Mouse (Mus musculus): ENCODE results near the gene Gm8298. TPM values are rescaled to one million over a fixed set of nuclear protein-coding genes. Genes with fewer than 3 reads are reported as not detected.
"Not testable (repeated sequence)": the region's sequence is repeated elsewhere in the genome, so short reads cannot be mapped to it uniquely, and the experiment has no call there.

Gm8298 gene
- polyA plus RNA-seq (2012; rRNA removed): not detected in 2 replicates
- polyA plus RNA-seq (2014; fragmentation: Nextera tagmentation; extraction: Ambion mirVana): not detected in 2 replicates

DNA sequence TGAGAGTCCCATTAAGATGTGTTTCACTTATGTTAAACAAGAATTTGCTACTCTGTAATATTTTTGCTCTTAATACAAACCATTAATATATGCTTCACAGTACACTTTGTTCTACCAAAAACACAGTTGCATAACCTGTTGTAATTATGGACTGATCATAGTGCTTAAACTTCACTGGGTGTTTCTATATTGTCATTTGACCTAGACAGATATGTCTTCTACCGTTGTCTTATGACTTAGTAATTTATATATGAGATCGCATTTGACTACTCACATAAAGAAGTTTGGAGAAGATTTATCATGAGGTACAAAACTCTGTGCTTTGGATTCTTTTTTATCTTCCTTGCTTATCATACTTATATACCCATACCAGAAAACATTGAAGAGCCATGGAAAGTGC is at the start of gene Gm8298:
Gm8298 (plus strand) TSS at position 301 of the 400 bp plus-strand sequence.
- DNase-seq (ENCODE audit: low spot score): no peak
- no peak for ATAC-seq (ENCODE audit: low FRiP score, low read depth)
- H3K27me3 ChIP-seq (ENCODE audit: control insufficient read depth, insufficient read depth, low read length): no peaks in the 10 kb centered on the region
- no peak within 1 kb of the TSS for H3K9ac ChIP-seq (ENCODE audit: low read depth, low read length, severe bottlenecking)
- 90% methylated on average over 2 of the region's 2 CpGs for WGBS
- no peaks in the 10 kb centered on the region for H3K36me3 ChIP-seq (ENCODE audit: control insufficient read depth, insufficient read depth, low read length)
- H3K4me3 ChIP-seq (replicated peaks; ENCODE audit: low read length): no peak within 1 kb of the TSS
- no peak within 1 kb of the TSS for H3K4me2 ChIP-seq (replicated peaks; ENCODE audit: low read depth, low read length, severe bottlenecking)
- H3K9me3 ChIP-seq (ENCODE audit: control insufficient read depth, low read length): no peaks in the 10 kb centered on the region
- no peaks in the 10 kb centered on the region for H3K4me1 ChIP-seq (ENCODE audit: control insufficient read depth, insufficient read depth, low read length)
- no peak within 1 kb of the TSS for H3K27ac ChIP-seq (replicated peaks; ENCODE audit: low read depth, low read length)
- no peak for TF ChIP-seq POLR2A (IDR thresholded peaks at IDR 0.05; ENCODE audit: borderline replicate concordance, extremely low read depth, insufficient read depth, insufficient read length)

- Histone ChIP-seq H3K36me3 (ENCODE audit: control insufficient read depth, insufficient read depth, low read length) (no peaks in the 10 kb centered on the region), H3K4me2 (replicated peaks; ENCODE audit: low read depth, low read length, severe bottlenecking) (no peak overlapping the region), H3K9me3 (ENCODE audit: control insufficient read depth, low read length) (no peaks in the 10 kb centered on the region), H3K27ac (replicated peaks; ENCODE audit: low read depth, low read length) (no peak overlapping the region), H3K4me3 (replicated peaks; ENCODE audit: low read length) (no peak overlapping the region), H3K27me3 (ENCODE audit: control insufficient read depth, insufficient read depth, low read length) (no peaks in the 10 kb centered on the region), H3K9ac (ENCODE audit: low read depth, low read length, severe bottlenecking) (no peak overlapping the region), H3K4me1 (ENCODE audit: control insufficient read depth, insufficient read depth, low read length) (no peaks in the 10 kb centered on the region)
- TF ChIP-seq POLR2A (IDR thresholded peaks at IDR 0.05; ENCODE audit: borderline replicate concordance, extremely low read depth, insufficient read depth, insufficient read length): no peak
- DNase-seq (ENCODE audit: low spot score) (no peak), ATAC-seq (ENCODE audit: low FRiP score, low read depth) (no peak)
Observed at GRCm38 (mm10) chr3:59813169-59813568, 47.7 kb upstream of the Gm8298 start.

DNA sequence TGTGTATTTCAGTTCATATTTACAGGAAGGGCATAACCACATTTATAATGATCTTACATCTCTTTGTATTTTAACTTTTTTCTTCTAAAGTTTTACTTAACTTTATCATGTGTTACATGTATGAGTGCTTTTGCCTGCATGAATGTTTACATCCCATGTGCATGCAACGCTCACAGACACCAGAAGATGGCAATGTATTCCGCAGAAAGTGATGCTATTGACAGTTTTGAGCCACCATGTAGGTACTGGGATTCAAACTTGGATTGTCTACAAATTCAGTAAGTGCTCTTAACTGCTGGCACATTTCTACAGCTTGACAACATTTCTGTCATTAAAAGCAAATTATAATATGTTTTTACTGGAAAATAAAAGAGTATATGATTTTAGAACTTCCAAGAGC is 9.9 kb downstream of the Gm8298 start:
- Histone ChIP-seq H3K4me2 (replicated peaks; ENCODE audit: low read depth, low read length, severe bottlenecking) (no peak overlapping the region), H3K27me3 (ENCODE audit: control insufficient read depth, insufficient read depth, low read length) (no peaks in the 10 kb centered on the region), H3K9ac (ENCODE audit: low read depth, low read length, severe bottlenecking) (no peak overlapping the region), H3K27ac (replicated peaks; ENCODE audit: low read depth, low read length) (no peak overlapping the region), H3K4me1 (ENCODE audit: control insufficient read depth, insufficient read depth, low read length) (no peaks in the 10 kb centered on the region), H3K36me3 (ENCODE audit: control insufficient read depth, insufficient read depth, low read length) (no peaks in the 10 kb centered on the region), H3K9me3 (ENCODE audit: control insufficient read depth, low read length) (no peaks in the 10 kb centered on the region), H3K4me3 (replicated peaks; ENCODE audit: low read length) (no peak overlapping the region)
- peak; percentile 55 for DNase-seq (ENCODE audit: low spot score)
- no peak for ATAC-seq (ENCODE audit: low FRiP score, low read depth)
- WGBS: 27% methylated on average over 2 of the region's 2 CpGs
- no peak for TF ChIP-seq POLR2A (IDR thresholded peaks at IDR 0.05; ENCODE audit: borderline replicate concordance, extremely low read depth, insufficient read depth, insufficient read length)

GRCm38 (mm10) chr3:59877601-59878000 is 16.8 kb downstream of the Gm8298 start:
- not testable (repeated sequence) for H3K4me2 ChIP-seq (replicated peaks; ENCODE audit: low read depth, low read length, severe bottlenecking); H3K27ac ChIP-seq (replicated peaks; ENCODE audit: low read depth, low read length); H3K9me3 ChIP-seq (ENCODE audit: control insufficient read depth, low read length); DNase-seq (ENCODE audit: low spot score); H3K9ac ChIP-seq (ENCODE audit: low read depth, low read length, severe bottlenecking); H3K4me3 ChIP-seq (replicated peaks; ENCODE audit: low read length); ATAC-seq (ENCODE audit: low FRiP score, low read depth); H3K4me1 ChIP-seq (ENCODE audit: control insufficient read depth, insufficient read depth, low read length); H3K27me3 ChIP-seq (ENCODE audit: control insufficient read depth, insufficient read depth, low read length); H3K36me3 ChIP-seq (ENCODE audit: control insufficient read depth, insufficient read depth, low read length)
- 45% methylated on average over 1 of the region's 1 CpGs for WGBS

- not testable (repeated sequence) for ATAC-seq (ENCODE audit: low FRiP score, low read depth); H3K36me3 ChIP-seq (ENCODE audit: control insufficient read depth, insufficient read depth, low read length); H3K9me3 ChIP-seq (ENCODE audit: control insufficient read depth, low read length); H3K4me1 ChIP-seq (ENCODE audit: control insufficient read depth, insufficient read depth, low read length); DNase-seq (ENCODE audit: low spot score); H3K4me2 ChIP-seq (replicated peaks; ENCODE audit: low read depth, low read length, severe bottlenecking); H3K27me3 ChIP-seq (ENCODE audit: control insufficient read depth, insufficient read depth, low read length); H3K9ac ChIP-seq (ENCODE audit: low read depth, low read length, severe bottlenecking); H3K27ac ChIP-seq (replicated peaks; ENCODE audit: low read depth, low read length); H3K4me3 ChIP-seq (replicated peaks; ENCODE audit: low read length)
- 75% methylated on average over 7 of the region's 7 CpGs for WGBS
Observed at GRCm38 (mm10) chr3:59879801-59880554, 19.1 kb downstream of the Gm8298 start.

Measured in limb, embryonic 14.5 days (tissue).